Mouse (Mus musculus) liver, embryonic 14.5 days (tissue): ENCODE measurements around the gene Krtap4-1. TPM values are rescaled to one million over a fixed set of nuclear protein-coding genes. Genes with fewer than 3 reads are reported as not detected.
"Not testable (repeated sequence)": the region's sequence is repeated elsewhere in the genome, so short reads cannot be mapped to it uniquely, and the experiment has no call there.

ENCODE experiments used
- ATAC-seq: fragments of 200-750 bp; cut with Nextera tagmentation; 2 replicates; pipeline ENCODE4 v1.8.0; 2017; ENCODE audit warnings: moderate number of reproducible peaks, mild to moderate bottlenecking, moderate library complexity; ENCODE audit not compliant: insufficient read depth
- DNase-seq, 3 experiments: peaks; one replicate each; pipeline ENCODE4 v3.0.0-alpha.2; 2012 to 2013; ENCODE audit warnings: low read depth in 3 of 3, low spot score in 3 of 3
- H3K27ac ChIP-seq: fragments of 300-500 bp; sonication (generic); 2 replicates; pipeline ENCODE4 v1.5.1; 2014; ENCODE audit warnings: moderate library complexity, mild to moderate bottlenecking, control low read depth, inconsistent platforms
- H3K27me3 ChIP-seq: fragments of 300-500 bp; sonication (generic); 2 replicates; pipeline ENCODE4 v1.6.1; 2014; ENCODE audit warnings: mild to moderate bottlenecking, low read length, moderate library complexity; ENCODE audit not compliant: control insufficient read depth, insufficient read depth
- H3K36me3 ChIP-seq: fragments of 300-500 bp; sonication (generic); replicated peaks from 2 replicates; pipeline ENCODE4 v1.6.1; 2014; ENCODE audit warnings: low read depth; ENCODE audit not compliant: control insufficient read depth, insufficient read depth
- H3K4me1 ChIP-seq, 2 experiments: fragments of 200-500 bp in 1 of 2; fragments of 300-500 bp in 1 of 2; sonication (generic) in 1 of 2; replicated peaks; 2 replicates each; pipeline ENCODE4 v1.6.1; 2012 to 2014; ENCODE audit warnings: antibody characterized with exemption in 1 of 2, inconsistent platforms in 1 of 2, low read length in 1 of 2; ENCODE audit not compliant: control insufficient read depth in 2 of 2, insufficient read depth in 2 of 2
- H3K4me2 ChIP-seq: fragments of 300-500 bp; sonication (generic); 2 replicates; pipeline ENCODE4 v1.6.1; 2014; ENCODE audit warnings: low read depth, mild to moderate bottlenecking, control low read depth, moderate library complexity
- H3K4me3 ChIP-seq, 2 experiments: fragments of 200-500 bp in 1 of 2; fragments of 300-500 bp in 1 of 2; sonication (generic) in 1 of 2; 2 replicates each; pipeline ENCODE4 v1.5.1; 2012 to 2014; ENCODE audit warnings: low read depth in 2 of 2, low read length in 2 of 2, mild to moderate bottlenecking in 2 of 2, control low read depth in 1 of 2, inconsistent platforms in 1 of 2, moderate library complexity in 1 of 2; ENCODE audit not compliant: insufficient read depth in 1 of 2
- H3K9ac ChIP-seq: fragments of 300-500 bp; sonication (generic); replicated peaks from 2 replicates; pipeline ENCODE4 v1.6.1; 2014; ENCODE audit warnings: mild to moderate bottlenecking, control low read depth, moderate library complexity
- H3K9me3 ChIP-seq: fragments of 300-500 bp; sonication (generic); 2 replicates; pipeline ENCODE4 v1.6.1; 2016; ENCODE audit warnings: low read length, mixed read lengths; ENCODE audit not compliant: control insufficient read depth
- CTCF ChIP-seq: IDR thresholded peaks from 2 replicates; pipeline ENCODE4 v1.5.1; 2016; ENCODE audit warnings: antibody characterized with exemption, low read depth, control low read depth
- EP300 ChIP-seq: IDR thresholded peaks from 2 replicates; pipeline ENCODE4 v1.6.1; 2016; ENCODE audit warnings: antibody characterized with exemption, low read depth
- WGBS: fragments of 180-500 bp; shearing (Covaris S2); extraction: QIAGEN DNeasy Blood & Tissue Kit; methylation state at CpG from one replicate; pipeline ENCODE4 v1.1.7; 2014; ENCODE audit not compliant: insufficient replicate concordance; 5-methylcytosine and 5-hydroxymethylcytosine counted together
- polyA plus RNA-seq, 2 experiments: library from polyadenylated mRNA; depleted of rRNA in 1 of 2; stranded (reverse) in 1 of 2; unstranded in 1 of 2; fragments of >200 nt; fragmentation: Nextera tagmentation in 1 of 2; extraction: Ambion mirVana in 1 of 2; gene quantifications; 2 replicates each; pipeline versions ENCODE4 v1.2.1 to v1.2.3; 2012 to 2014

Gene Krtap4-1
- polyA plus RNA-seq, 2 experiments = not detected

DNA sequence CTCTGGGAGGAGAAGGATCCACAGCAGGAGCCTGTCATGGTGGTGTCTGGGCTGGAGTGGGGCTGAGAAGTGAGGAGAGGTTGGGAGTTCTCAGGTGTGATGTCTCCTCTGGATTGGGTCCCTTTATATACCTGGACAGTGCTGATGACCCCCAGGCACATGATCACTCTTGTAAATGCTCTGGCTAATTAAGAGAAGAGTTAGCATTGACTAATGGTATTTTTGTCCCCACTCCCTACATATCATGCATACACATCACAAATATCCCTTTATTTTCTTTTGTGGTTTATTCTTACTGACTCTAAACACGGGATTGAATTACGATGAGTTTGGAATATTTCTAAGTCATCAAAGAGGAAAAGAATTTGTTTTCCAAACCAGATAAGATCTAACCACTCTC, 7.7 kb downstream of the Krtap4-1 start, which contains the start of gene Gm11562:
TSS of gene Gm11562 (minus strand) at position 101 of the 400 bp plus-strand sequence.
- TF ChIP-seq CTCF = no peak
- no peak for TF ChIP-seq EP300
- no peak for ATAC-seq
- Histone ChIP-seq H3K4me2 (no peak within 1 kb of the TSS), H3K27ac (no peak within 1 kb of the TSS), H3K9ac (no peak within 1 kb of the TSS), H3K36me3 (no peaks in the 10 kb centered on the region), H3K4me3 (no peak within 1 kb of the TSS), H3K4me1 (no peaks in the 10 kb centered on the region), H3K27me3 (no peaks in the 10 kb centered on the region), H3K9me3 (no peaks in the 10 kb centered on the region)
- 58% methylated on average over 2 of the region's 2 CpGs for WGBS
- no peak for DNase-seq

DNA sequence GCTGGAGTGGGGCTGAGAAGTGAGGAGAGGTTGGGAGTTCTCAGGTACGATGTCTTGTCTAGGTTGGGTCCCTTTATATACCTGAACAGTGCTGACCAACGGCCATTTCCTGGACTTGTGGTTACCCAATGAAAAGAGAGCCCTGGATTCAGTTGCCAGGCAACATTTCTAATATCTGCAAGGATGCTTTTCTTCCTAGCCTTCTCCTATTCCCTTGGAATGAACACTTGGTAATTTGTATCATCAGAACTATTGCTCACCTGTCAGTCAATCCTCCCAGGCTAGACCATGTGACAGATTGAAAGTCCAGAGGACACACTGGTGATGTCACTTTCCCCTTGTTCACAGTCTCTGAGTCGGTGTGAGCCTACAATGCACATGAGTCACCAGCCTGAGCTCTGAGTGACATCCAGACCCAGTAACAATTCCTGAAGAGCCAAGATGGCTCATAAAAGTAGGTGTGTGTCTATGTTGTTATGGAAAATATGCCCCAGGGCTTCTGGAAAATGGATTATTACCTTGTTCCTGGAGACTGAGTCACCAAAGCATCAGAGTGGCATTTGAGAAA, 13.2 kb downstream of the Krtap4-1 start, which contains the start of gene Krtap2-4:
TSS of gene Krtap2-4 (minus strand) at position 51 of the 568 bp plus-strand sequence.
- TF ChIP-seq CTCF (no peak), EP300 (no peak)
- 42% methylated on average over 3 of the region's 3 CpGs for WGBS
- Histone ChIP-seq H3K27me3 (no peaks in the 10 kb centered on the region), H3K36me3 (no peaks in the 10 kb centered on the region), H3K4me1 (no peaks in the 10 kb centered on the region), H3K9me3 (no peaks in the 10 kb centered on the region), H3K4me2 (no peak within 1 kb of the TSS), H3K4me3 (no peak within 1 kb of the TSS), H3K9ac (no peak within 1 kb of the TSS), H3K27ac (no peak within 1 kb of the TSS)
- DNase-seq (no peak), ATAC-seq (no peak)

DNA sequence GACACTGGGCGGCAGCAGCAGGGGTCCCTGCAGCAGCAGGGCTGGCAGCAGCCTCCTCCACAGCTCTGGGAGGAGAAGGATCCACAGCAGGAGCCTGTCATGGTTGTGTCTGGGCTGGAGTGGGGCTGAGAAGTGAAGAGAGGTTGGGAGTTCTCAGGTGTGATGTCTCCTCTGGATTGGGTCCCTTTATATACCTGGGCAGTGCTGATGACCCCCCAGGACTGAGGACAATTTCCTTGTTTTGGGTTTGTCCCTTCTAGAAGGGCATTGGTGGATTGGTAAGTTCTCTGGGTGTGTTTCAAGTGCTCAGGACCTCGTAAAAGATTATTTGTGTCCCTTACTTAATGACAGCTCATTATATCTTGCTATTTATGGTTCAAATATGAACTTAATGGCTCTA, 17.9 kb downstream of the Krtap4-1 start, which contains the start of gene Gm11937:
TSS of gene Gm11937 (minus strand) at position 101 of the 400 bp plus-strand sequence.
- H3K9ac ChIP-seq, H3K4me3 ChIP-seq, ATAC-seq, H3K4me2 ChIP-seq, H3K36me3 ChIP-seq, H3K9me3 ChIP-seq, DNase-seq, H3K27me3 ChIP-seq, H3K4me1 ChIP-seq, H3K27ac ChIP-seq: not testable (repeated sequence)
- 44% methylated on average over 1 of the region's 2 CpGs for WGBS

DNA sequence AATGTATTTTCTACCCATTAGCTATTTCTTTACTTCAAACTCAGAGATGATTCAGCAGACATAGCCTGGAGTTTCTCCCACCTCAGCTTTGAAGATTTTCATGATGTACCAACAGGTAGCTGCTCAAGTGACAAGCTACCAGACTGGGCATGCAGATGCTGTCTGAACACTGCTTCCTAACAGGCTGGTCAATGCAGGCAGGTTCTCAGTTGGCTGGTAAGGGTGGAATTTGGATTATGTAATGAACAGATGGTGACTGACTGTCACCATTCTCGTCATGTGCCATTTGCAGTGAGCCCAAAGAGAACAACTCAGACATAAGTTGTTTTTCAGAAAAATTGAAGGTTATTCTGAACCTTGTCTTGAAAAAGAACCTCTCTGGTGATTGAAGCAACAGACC, 18.9 kb downstream of the Krtap4-1 start:
- TF ChIP-seq EP300 (no peak), CTCF (no peak)
- no peak for DNase-seq
- Histone ChIP-seq H3K27me3 (no peaks in the 10 kb centered on the region), H3K4me1 (no peaks in the 10 kb centered on the region), H3K9me3 (no peaks in the 10 kb centered on the region), H3K36me3 (no peaks in the 10 kb centered on the region), H3K27ac (no peak overlapping the region), H3K4me2 (no peak overlapping the region), H3K4me3 (no peak overlapping the region), H3K9ac (no peak overlapping the region)
- ATAC-seq = no peak
- WGBS = 45% methylated on average over 1 of the region's 1 CpGs

DNA sequence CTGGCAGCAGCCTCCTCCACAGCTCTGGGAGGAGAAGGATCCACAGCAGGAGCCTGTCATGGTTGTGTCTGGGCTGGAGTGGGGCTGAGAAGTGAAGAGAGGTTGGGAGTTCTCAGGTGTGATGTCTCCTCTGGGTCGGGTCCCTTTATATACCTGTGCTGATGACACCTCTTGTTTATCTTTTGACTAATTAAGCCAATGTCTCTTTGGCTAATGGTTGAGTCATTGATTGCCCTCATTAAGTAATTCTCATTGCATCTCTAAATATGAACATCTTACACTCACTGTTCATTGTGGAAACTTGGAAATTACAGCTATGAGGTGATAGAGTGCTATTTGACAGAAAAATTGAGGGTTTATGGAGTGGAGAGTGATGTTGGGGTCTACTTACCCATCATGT, 24.8 kb downstream of the Krtap4-1 start, which contains the start of gene Gm11938:
TSS of gene Gm11938 (minus strand) at position 101 of the 400 bp plus-strand sequence.
- WGBS = 50% methylated on average over 1 of the region's 1 CpGs
- H3K36me3 ChIP-seq, DNase-seq, H3K4me1 ChIP-seq, H3K4me2 ChIP-seq, H3K9ac ChIP-seq, H3K4me3 ChIP-seq, H3K27me3 ChIP-seq, ATAC-seq, H3K27ac ChIP-seq, H3K9me3 ChIP-seq: not testable (repeated sequence)

DNA sequence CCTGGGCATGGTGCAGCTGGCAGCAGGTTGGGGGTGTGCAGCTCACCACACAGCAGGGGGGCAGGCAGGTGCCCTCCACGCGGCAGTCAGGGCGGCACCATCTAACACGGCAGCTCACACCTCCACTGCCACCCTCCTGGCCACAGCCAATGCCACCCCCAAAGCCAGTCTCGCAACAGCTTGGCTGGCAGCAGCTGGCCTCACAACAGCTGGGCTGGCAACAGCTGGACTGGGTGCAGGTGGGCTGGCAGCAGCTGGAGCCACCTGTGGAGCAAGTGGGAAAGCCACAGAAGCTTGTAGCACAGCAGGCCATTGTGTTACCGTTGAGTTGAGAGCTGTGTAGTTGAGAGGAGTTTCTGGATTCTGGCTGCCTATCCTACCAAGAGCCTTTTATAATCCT, 30.3 kb downstream of the Krtap4-1 start, which contains the start of gene Krtap9-3:
TSS of gene Krtap9-3 (minus strand) at position 364 of the 400 bp plus-strand sequence.
- 64% methylated on average over 6 of the region's 6 CpGs for WGBS
- not testable (repeated sequence) for DNase-seq, H3K27me3 ChIP-seq, H3K4me3 ChIP-seq, H3K4me2 ChIP-seq, H3K27ac ChIP-seq, H3K4me1 ChIP-seq, H3K9me3 ChIP-seq, H3K9ac ChIP-seq, H3K36me3 ChIP-seq, ATAC-seq
